Mouse (Mus musculus) hindbrain, embryonic 13.5 days (tissue): ENCODE results near the gene Ubald2. TPM values are rescaled to one million over a fixed set of nuclear protein-coding genes. Genes with fewer than 3 reads are reported as not detected.
A peak's percentile ranks its signal among the peaks of the same experiment; 100 is the strongest.

ENCODE experiments used
- ATAC-seq: fragments of 200-750 bp; cut with Nextera tagmentation; 2 replicates; pipeline ENCODE4 v1.8.0; 2017; ENCODE audit warnings: moderate TSS enrichment; ENCODE audit not compliant: low FRiP score
- H3K27ac ChIP-seq: fragments of 300-500 bp; sonication (generic); 2 replicates; pipeline ENCODE4 v1.5.1; 2015; ENCODE audit warnings: inconsistent platforms, mild to moderate bottlenecking, moderate library complexity
- H3K27me3 ChIP-seq: fragments of 300-500 bp; sonication (generic); 2 replicates; pipeline ENCODE4 v1.6.1; 2015; ENCODE audit warnings: mild to moderate bottlenecking, inconsistent platforms
- H3K36me3 ChIP-seq: fragments of 300-500 bp; sonication (generic); 2 replicates; pipeline ENCODE4 v1.6.1; 2015; ENCODE audit warnings: mild to moderate bottlenecking, inconsistent platforms
- H3K4me1 ChIP-seq: fragments of 300-500 bp; sonication (generic); replicated peaks from 2 replicates; pipeline ENCODE4 v1.6.1; 2015; ENCODE audit warnings: inconsistent platforms
- H3K4me2 ChIP-seq: fragments of 300-500 bp; sonication (generic); 2 replicates; pipeline ENCODE4 v1.6.1; 2015; ENCODE audit warnings: inconsistent platforms, mild to moderate bottlenecking, moderate library complexity
- H3K4me3 ChIP-seq: fragments of 300-500 bp; sonication (generic); 2 replicates; pipeline ENCODE4 v1.5.1; 2015; ENCODE audit warnings: mild to moderate bottlenecking, inconsistent platforms
- H3K9ac ChIP-seq: fragments of 300-500 bp; sonication (generic); 2 replicates; pipeline ENCODE4 v1.6.1; 2015; ENCODE audit warnings: mild to moderate bottlenecking, inconsistent platforms
- H3K9me3 ChIP-seq: fragments of 300-500 bp; sonication (generic); 2 replicates; pipeline ENCODE4 v1.6.1; 2016; ENCODE audit warnings: inconsistent platforms
- WGBS: fragments of 180-500 bp; shearing (Covaris S2); methylation state at CpG from one replicate; pipeline ENCODE4 v1.1.7; 2015; 5-methylcytosine and 5-hydroxymethylcytosine counted together
- polyA plus RNA-seq: library from polyadenylated mRNA; unstranded; fragments of >200 nt; fragmentation: Nextera tagmentation; extraction: Ambion mirVana; gene quantifications from 2 replicates; pipeline ENCODE4 v1.2.1, GENCODE M21; 2015

Ubald2 gene
- 43.6 and 44.5 TPM in 2 replicates for polyA plus RNA-seq

DNA sequence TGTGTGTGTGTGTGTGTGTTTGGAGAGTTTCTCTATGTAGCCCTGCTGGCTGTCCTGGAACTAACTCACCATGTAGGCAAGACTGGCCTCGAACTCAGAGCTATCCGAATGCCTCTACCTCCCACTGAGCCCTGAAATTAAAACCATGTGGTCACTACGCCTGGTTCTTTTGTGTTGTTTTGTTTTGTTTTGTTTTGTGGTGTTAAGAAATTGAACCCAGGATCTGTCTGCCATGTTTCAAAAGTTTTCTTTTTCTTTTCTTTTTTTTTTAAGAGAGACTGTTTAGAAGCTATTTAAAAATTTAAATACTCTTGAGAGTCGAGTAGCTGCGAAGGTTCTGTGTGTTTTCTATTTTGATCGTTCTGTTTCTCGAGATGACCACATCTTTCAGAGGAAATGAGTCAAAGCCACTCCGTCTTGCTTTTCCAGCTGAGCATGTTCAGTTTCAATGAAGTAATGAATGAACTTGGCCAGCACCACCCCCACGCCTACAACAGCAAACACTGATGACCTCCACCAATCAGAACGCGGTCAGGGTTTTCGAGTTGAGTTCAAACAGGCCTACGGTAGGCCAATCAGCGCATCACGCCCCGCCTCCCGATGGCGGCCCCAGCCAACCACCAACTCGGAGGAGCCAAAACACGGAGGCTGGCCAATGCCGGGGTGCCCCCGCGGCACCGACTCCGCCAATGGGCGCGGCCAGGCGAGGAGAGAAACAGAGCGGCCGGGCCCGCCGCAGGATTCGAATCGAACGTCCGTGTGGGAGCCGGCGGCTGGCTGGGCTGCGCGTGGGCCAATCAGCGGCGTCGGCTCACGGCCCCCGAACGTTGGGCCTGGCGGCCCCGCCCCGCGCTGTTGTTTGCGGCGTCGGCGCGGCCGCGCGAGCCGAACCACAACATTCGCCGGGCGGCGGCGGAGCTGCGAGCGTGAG lies at the start of gene Ubald2:
Gene Ubald2, plus strand, starts transcription at position 739 of the 931 bp plus-strand sequence.
- 3% methylated on average over 63 of the region's 66 CpGs for WGBS
- H3K36me3 ChIP-seq, result peaks cover 21% of the 10 kb centered on the region; the same call in 1 of the 2 replicates
- H3K4me3 ChIP-seq, result peak within 1 kb of the TSS; percentile 88
- H3K27ac ChIP-seq, result peak within 1 kb of the TSS; percentile 96
- peaks cover 32% of the 10 kb centered on the region for H3K4me1 ChIP-seq
- peak within 1 kb of the TSS; percentile 87 for H3K4me2 ChIP-seq
- peaks cover 9% of the 10 kb centered on the region; the same call in 1 of the 2 replicates for H3K27me3 ChIP-seq
- peak within 1 kb of the TSS; percentile 94 for H3K9ac ChIP-seq
- peak; percentile 98 for ATAC-seq
- no peaks in the 10 kb centered on the region for H3K9me3 ChIP-seq

DNA sequence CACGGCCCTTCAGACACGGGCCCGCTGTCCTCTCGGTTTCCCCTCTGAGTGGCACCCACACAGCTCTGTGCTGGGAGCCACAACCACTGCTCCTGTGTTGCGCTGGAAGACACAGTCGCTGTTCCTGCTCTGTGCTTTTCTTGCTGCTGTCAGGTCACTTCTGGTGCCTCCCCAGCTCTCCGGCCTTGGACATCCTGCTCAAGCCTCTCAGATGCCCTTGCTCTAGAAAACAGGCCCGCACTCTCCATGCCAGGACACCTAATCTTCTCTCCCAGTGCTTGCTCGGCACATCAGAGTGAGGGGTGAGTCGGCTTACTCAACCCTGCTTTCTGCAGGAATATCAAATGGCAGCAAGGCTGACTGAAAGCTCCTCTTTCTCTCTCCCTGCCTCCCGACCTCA lies 49.7 kb upstream of the Ubald2 start:
- ATAC-seq, result no peak
- peaks cover 27% of the 10 kb centered on the region for H3K4me1 ChIP-seq
- no peaks in the 10 kb centered on the region for H3K27me3 ChIP-seq
- H3K9ac ChIP-seq, result no peak overlapping the region
- no peaks in the 10 kb centered on the region for H3K9me3 ChIP-seq
- no peak overlapping the region for H3K27ac ChIP-seq
- 86% methylated on average over 11 of the region's 11 CpGs for WGBS
- H3K4me3 ChIP-seq, result no peak overlapping the region
- H3K4me2 ChIP-seq, result no peak overlapping the region
- H3K36me3 ChIP-seq, result peaks cover 20% of the 10 kb centered on the region

DNA sequence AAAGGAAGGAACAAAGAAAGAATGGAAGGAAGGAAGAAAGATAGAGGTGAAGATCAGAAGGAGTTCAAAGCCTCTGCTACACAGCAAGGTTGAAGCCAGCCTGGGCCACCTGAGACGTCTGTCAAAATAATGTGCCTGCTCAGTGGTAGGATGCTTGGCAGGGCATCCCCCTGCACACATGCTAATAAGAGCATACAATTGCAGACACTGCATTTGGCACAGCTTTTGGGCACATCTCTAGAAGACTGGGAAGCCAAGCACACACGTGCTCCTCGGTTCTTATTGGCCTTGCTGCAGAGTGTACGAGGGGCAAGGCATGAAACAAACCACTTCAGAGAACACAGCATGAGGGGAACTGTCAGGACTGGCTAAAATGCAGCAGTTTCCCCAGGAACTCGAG lies 47.9 kb upstream of the Ubald2 start:
- peaks cover 17% of the 10 kb centered on the region for H3K36me3 ChIP-seq
- WGBS, result 48% methylated on average over 5 of the region's 5 CpGs
- H3K4me2 ChIP-seq, result no peak overlapping the region
- ATAC-seq, result no peak
- no peaks in the 10 kb centered on the region for H3K9me3 ChIP-seq
- H3K27me3 ChIP-seq, result no peaks in the 10 kb centered on the region
- H3K27ac ChIP-seq, result peak overlapping the region; percentile 45; the same call in 1 of the 2 replicates
- H3K9ac ChIP-seq, result peak overlapping the region; percentile 51; the same call in 1 of the 2 replicates
- peaks cover 28% of the 10 kb centered on the region for H3K4me1 ChIP-seq
- no peak overlapping the region for H3K4me3 ChIP-seq

DNA sequence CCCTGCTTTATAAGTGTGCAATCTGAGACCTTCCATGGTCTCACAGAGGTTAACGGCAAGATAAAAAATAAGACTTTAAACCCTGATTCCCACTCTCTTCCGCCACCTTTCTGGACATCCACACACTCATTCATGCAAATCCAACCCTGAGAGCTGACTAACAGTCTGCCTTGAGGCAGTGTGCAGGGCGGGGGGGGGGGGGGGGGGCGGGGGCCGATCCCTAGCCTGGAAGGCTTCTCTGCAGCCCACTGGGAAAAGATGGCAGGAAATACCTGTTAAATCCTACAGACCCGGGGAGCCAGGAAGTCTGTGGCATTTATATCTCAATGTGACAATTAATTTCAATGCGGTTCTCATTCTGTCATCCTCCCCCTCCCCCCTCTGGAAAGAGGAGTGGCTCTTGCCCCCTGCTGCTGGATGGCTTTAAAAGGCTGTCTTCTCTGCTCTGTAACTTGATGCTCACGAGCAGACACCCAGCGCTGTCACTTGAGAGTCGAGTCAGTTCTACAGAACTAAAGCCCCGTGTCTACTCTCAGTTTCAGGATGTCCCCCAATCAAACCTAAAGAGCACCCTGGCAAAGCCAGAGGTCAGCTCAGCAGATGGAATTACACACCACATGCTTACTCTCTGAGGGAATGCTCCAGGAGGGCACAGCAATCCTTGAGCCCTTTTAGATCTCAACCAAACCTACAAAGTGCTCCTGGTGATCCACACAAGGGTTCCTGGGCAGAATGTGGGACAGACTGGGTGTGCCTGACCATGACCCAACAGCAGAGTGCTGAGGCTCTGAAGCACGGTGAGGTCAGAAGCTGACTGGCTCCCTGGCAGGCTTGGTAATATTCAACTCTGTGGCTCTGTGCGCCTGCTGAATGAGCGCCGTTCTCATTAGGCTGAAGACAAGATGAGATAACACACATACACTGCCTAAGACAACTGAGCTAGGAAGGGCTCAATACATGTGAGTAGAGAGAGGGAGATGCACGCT lies 46.5 kb upstream of the Ubald2 start:
- H3K27ac ChIP-seq, result peak overlapping the region; percentile 49
- no peak for ATAC-seq
- WGBS, result 20% methylated on average over 13 of the region's 16 CpGs

DNA sequence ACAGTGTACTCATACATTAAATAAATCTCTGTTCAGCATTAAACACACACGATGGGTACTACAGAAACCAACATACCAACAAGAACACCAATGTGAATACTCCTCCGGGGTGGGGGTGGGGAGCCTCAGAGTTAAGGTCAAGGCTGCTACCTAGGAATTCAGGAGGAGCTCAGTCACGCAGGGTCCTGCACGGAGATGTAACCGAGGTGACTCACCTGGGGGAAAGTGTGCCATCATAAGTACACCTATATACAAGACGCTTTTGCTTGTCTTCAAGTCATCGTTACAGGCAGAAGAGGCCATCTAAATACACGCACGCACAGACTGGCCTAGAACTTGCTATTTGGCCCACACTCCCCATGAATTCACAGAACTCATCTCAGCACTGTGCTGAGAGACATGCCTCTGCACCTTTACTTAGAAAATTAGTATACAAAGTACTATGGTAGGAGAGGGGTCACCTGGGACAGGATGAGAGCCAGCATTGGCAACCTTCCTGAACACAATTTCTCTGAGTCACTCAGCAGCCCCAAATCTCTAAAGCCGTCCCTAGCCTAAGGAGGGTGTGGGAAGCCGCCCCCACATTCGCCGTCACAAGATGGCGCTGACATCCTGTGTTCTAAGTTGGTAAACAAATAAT lies 44.9 kb upstream of the Ubald2 start:
- Histone ChIP-seq H3K27me3 (no peaks in the 10 kb centered on the region), H3K9ac (no peak overlapping the region), H3K9me3 (no peaks in the 10 kb centered on the region), H3K4me1 (peaks cover 28% of the 10 kb centered on the region), H3K27ac (peak overlapping the region; percentile 62; the same call in 1 of the 2 replicates), H3K4me3 (no peak overlapping the region), H3K36me3 (peaks cover 4% of the 10 kb centered on the region; the same call in 1 of the 2 replicates), H3K4me2 (0 out of 2 replicates have a peak overlapping the region, but pooled peaks have one; percentile 19)
- WGBS, result 73% methylated on average over 14 of the region's 14 CpGs
- no peak for ATAC-seq

More for the DNA sequence above, 46.5 kb upstream of the Ubald2 start:
- Histone ChIP-seq H3K4me3 (no peak overlapping the region), H3K36me3 (peaks cover 8% of the 10 kb centered on the region; the same call in 1 of the 2 replicates), H3K4me2 (peak overlapping the region; percentile 35; the same call in 1 of the 2 replicates), H3K9me3 (no peaks in the 10 kb centered on the region), H3K27me3 (no peaks in the 10 kb centered on the region), H3K4me1 (peaks cover 28% of the 10 kb centered on the region), H3K9ac (peak overlapping the region; percentile 64)

DNA sequence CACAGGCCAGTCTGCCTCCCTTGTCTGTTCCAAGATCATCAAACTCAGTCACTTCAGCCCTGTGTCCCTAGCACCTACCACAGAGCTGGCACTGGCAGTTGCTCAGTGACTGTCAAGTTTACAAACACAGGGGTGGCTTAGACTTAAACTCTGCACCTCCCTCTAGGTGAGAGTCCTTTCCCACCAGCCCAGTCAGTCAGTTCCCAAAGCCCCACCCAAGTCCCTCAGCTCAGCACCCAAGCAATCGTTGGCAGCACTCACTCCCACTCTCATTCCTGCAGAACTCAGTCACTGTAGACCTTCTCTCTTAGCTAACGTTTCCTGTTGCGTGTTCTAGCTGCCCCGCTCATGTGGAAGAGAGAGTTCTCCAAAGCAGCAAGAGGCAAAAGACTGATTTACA lies 39.1 kb upstream of the Ubald2 start:
- no peak overlapping the region for H3K27ac ChIP-seq
- WGBS, result 89% methylated on average over 4 of the region's 4 CpGs

DNA sequence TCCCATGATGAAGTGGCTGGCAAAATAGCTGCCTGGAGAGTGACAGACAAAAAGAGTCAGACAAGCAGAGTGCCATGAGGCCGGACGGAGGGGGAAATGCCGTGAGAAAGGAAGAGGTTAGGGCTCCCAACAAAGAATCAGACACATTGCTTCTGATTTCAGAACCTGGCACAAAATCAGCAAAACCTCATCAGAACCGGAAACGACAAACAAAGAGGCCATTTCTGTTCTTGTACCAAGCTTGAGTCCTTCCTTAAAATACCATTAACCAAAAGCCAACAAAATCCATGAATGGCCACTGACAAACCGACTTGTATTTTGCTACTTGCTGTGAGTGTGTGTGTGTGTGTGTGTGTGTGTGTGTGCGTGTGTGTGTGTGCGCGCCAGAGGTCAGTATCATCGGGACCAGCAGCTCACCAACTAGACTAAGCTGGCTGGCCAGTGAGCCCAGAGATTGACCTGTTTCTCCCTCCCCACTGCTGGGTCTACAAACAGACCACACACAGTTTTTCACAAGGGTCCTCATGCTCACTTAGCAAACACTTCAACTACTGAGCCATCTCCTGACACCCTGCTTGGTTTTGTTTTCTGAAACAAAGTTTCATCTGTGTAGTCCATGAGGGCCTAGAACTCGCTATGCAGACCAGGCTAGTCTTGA lies 37.5 kb upstream of the Ubald2 start:
- Histone ChIP-seq H3K27ac (no peak overlapping the region), H3K4me2 (no peak overlapping the region), H3K9ac (0 out of 2 replicates have a peak overlapping the region, but pooled peaks have one; percentile 13), H3K36me3 (peaks cover 14% of the 10 kb centered on the region), H3K4me3 (no peak overlapping the region), H3K27me3 (no peaks in the 10 kb centered on the region), H3K4me1 (peaks cover 17% of the 10 kb centered on the region), H3K9me3 (no peaks in the 10 kb centered on the region)
- 91% methylated on average over 11 of the region's 11 CpGs for WGBS
- no peak for ATAC-seq

More for the DNA sequence above, 39.1 kb upstream of the Ubald2 start:
- Histone ChIP-seq H3K27me3 (no peaks in the 10 kb centered on the region), H3K4me3 (no peak overlapping the region), H3K9ac (peak overlapping the region; percentile 20; the same call in 1 of the 2 replicates), H3K4me2 (no peak overlapping the region), H3K4me1 (peaks cover 8% of the 10 kb centered on the region; the same call in 1 of the 2 replicates), H3K9me3 (no peaks in the 10 kb centered on the region), H3K36me3 (peaks cover 14% of the 10 kb centered on the region)
- ATAC-seq, result no peak

DNA sequence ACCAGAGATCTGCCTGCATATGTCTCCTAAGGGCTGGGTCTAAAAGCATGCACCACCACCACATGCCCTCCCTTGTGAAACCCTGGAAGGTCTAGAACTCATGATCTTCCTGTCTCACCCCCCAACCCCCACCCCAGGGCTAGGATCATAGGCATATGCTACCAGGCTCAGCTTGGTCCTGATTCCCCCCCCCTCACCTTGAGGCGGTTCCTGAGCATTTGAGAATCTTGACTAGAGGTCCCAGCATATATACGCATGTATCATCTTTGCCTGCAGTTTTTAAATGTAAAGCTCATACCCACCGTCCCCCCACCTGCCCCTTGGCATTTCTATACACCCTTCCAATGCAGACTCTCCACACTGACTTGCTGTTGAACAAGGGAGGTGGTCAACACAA lies 37.0 kb upstream of the Ubald2 start:
- Histone ChIP-seq H3K4me3 (no peak overlapping the region), H3K27me3 (no peaks in the 10 kb centered on the region), H3K27ac (no peak overlapping the region), H3K4me2 (no peak overlapping the region), H3K4me1 (peaks cover 20% of the 10 kb centered on the region), H3K9ac (no peak overlapping the region), H3K36me3 (peaks cover 14% of the 10 kb centered on the region), H3K9me3 (no peaks in the 10 kb centered on the region)
- ATAC-seq, result no peak
- 92% methylated on average over 3 of the region's 3 CpGs for WGBS

DNA sequence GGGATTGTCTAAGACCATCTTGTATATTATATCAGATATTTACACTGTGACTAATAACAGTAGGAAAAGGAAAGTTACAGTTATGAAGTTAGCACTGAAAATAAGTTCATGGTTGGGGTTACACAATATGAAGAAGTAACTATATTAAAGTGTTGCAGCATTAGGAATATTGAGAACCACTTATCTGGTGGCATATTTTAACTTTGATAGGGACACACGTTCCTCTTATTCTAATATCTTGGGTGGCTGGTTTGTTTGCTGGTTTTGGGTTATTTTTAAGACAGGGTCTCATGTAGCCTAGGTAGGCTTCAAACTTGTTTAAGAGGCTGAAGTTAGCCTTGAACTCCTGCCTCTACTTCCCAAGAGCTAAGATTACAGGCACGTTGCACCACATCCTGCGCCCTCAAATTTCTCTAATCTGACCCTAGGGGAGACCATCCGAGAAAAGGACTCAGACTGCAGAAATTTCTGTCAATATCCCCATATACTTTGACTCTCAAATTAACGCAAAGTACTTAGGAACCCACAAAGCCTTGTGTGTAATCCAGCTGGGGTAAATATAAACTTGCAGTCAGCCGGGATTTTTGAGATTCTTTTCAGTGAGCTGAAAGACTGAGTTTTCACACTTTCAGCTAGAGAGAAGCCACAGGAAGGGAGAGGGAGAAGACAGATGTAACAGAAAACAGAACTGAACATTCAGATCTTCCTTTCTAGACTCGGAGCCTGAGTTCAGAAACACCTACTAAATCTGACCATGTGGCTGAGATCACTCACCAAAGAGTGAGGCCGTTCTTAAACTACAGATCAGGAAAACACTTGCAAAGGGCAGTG lies 36.2 kb upstream of the Ubald2 start:
- ATAC-seq, result no peak
- 84% methylated on average over 8 of the region's 8 CpGs for WGBS
- no peaks in the 10 kb centered on the region for H3K27me3 ChIP-seq

DNA sequence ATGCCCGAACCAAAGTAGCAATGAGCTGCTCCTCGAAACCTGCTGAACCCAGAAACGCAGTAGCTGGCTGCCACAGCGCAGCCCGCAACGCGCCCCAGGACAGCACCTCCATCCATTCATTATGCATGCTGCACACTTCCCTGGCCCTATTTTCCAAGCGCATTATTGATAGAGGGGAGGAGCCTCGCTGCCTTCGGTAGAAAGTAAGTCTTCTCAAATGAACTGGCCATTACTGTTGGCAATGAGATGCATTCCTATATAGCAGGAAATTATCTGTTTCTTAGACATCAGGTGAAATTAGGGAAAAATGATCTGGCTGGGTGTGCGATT lies 35.6 kb upstream of the Ubald2 start:
- no peak overlapping the region for H3K27ac ChIP-seq
- H3K4me1 ChIP-seq, result peaks cover 20% of the 10 kb centered on the region
- H3K4me2 ChIP-seq, result no peak overlapping the region
- no peak for ATAC-seq
- 64% methylated on average over 11 of the region's 11 CpGs for WGBS
- no peaks in the 10 kb centered on the region for H3K27me3 ChIP-seq
- H3K9me3 ChIP-seq, result no peaks in the 10 kb centered on the region
- H3K36me3 ChIP-seq, result peaks cover 19% of the 10 kb centered on the region
- no peak overlapping the region for H3K9ac ChIP-seq
- H3K4me3 ChIP-seq, result no peak overlapping the region

More for the DNA sequence above, 36.2 kb upstream of the Ubald2 start:
- Histone ChIP-seq H3K4me3 (no peak overlapping the region), H3K4me2 (no peak overlapping the region), H3K36me3 (peaks cover 14% of the 10 kb centered on the region), H3K27ac (no peak overlapping the region), H3K9me3 (no peaks in the 10 kb centered on the region), H3K9ac (no peak overlapping the region), H3K4me1 (peaks cover 20% of the 10 kb centered on the region)
